Comparison of ENCODE assay signal across 8 mouse cellular contexts in genomic region chr17:12940151-12940805, GRCm38 (mm10). TPM values are rescaled to one million over a fixed set of nuclear protein-coding genes. Genes with fewer than 3 reads are reported as not detected.
DNase-seq lines count a peak whose midpoint lies in the region; ATAC-seq lines count a peak whose summit lies in the region.

Gene Acat3, minus strand, starts transcription at chr17:12940600.

- H3K4me2 ChIP-seq in hindbrain, embryonic 15.5 days = peak within 1 kb of the TSS; percentile 52
- peak within 1 kb of the TSS; percentile 61 for H3K4me2 ChIP-seq in liver, embryonic 11.5 days
- H3K4me2 ChIP-seq in stomach, embryonic 15.5 days = peak within 1 kb of the TSS; percentile 70

- H3K9ac ChIP-seq in hindbrain, embryonic 15.5 days = no peak within 1 kb of the TSS; the same call in 1 of the 2 replicates
- no peak within 1 kb of the TSS for H3K9ac ChIP-seq in liver, embryonic 11.5 days (ENCODE audit: low read depth, low read length)
- no peak within 1 kb of the TSS for H3K9ac ChIP-seq in stomach, embryonic 15.5 days

- no peaks in the 10 kb centered on the region for H3K27me3 ChIP-seq in hindbrain, embryonic 15.5 days
- no peaks in the 10 kb centered on the region for H3K27me3 ChIP-seq in liver, embryonic 11.5 days (replicated peaks; ENCODE audit: control insufficient read depth, insufficient read depth, low read length)
- H3K27me3 ChIP-seq in stomach, embryonic 15.5 days (replicated peaks) = no peaks in the 10 kb centered on the region

- H3K4me3 ChIP-seq in hindbrain, embryonic 15.5 days = peak within 1 kb of the TSS; percentile 22; the same call in 1 of the 2 replicates
- peak within 1 kb of the TSS; percentile 26 for H3K4me3 ChIP-seq in liver, embryonic 11.5 days (ENCODE audit: low read depth, low read length)
- H3K4me3 ChIP-seq in stomach, embryonic 15.5 days (replicated peaks) = peak within 1 kb of the TSS; percentile 38

- no peaks in the 10 kb centered on the region for H3K9me3 ChIP-seq in hindbrain, embryonic 15.5 days
- no peaks in the 10 kb centered on the region for H3K9me3 ChIP-seq in liver, embryonic 11.5 days (ENCODE audit: control insufficient read depth, low read length)
- no peaks in the 10 kb centered on the region for H3K9me3 ChIP-seq in stomach, embryonic 15.5 days

- peak; percentile 17 for DNase-seq in ovary, postnatal 14 days (ENCODE audit: low spot score)
- no peak for DNase-seq in ovary, adult 18-20 months (ENCODE audit: low spot score)
- DNase-seq in embryo, embryonic 10.5 days (ENCODE audit: low spot score) = peak; percentile 14
- no peak for DNase-seq in liver, embryonic 11.5 days (ENCODE audit: low spot score)
- no peak for DNase-seq in layer of hippocampus, adult 18-20 months (ENCODE audit: low spot score in 2 of 2)
- no peak for DNase-seq in left cerebral cortex, postnatal 36 days (ENCODE audit: low spot score in 2 of 2)

- intact Hi-C loops in left cerebral cortex, postnatal 36 days (cut with DNase I) = no loop called here

- ATAC-seq in hindbrain, embryonic 15.5 days (ENCODE audit: low FRiP score, low read depth) = peak; percentile 69; the same call in 1 of the 2 replicates
- peak; percentile 73 for ATAC-seq in liver, embryonic 11.5 days (replicated peaks; ENCODE audit: low FRiP score)
- peak; percentile 76 for ATAC-seq in stomach, embryonic 15.5 days (ENCODE audit: insufficient read depth, low FRiP score, low read depth)

- 17% methylated on average over 27 of the region's 27 CpGs for WGBS in hindbrain, embryonic 15.5 days
- WGBS in liver, embryonic 11.5 days = 12% methylated on average over 27 of the region's 27 CpGs
- WGBS in stomach, embryonic 15.5 days = 8% methylated on average over 27 of the region's 27 CpGs

- 0 out of 2 replicates have a peak, but pooled peaks cover 7% of the 10 kb centered on the region for H3K4me1 ChIP-seq in hindbrain, embryonic 15.5 days (replicated peaks)
- H3K4me1 ChIP-seq in liver, embryonic 11.5 days (replicated peaks; ENCODE audit: control insufficient read depth, insufficient read depth, low read length) = peaks cover 3% of the 10 kb centered on the region
- no peaks in the 10 kb centered on the region; the same call in 1 of the 2 replicates for H3K4me1 ChIP-seq in stomach, embryonic 15.5 days

- H3K27ac ChIP-seq in hindbrain, embryonic 15.5 days (replicated peaks) = no peak within 1 kb of the TSS
- H3K27ac ChIP-seq in liver, embryonic 11.5 days (ENCODE audit: low read depth, low read length) = no peak within 1 kb of the TSS
- H3K27ac ChIP-seq in stomach, embryonic 15.5 days = no peak within 1 kb of the TSS

- peaks cover 29% of the 10 kb centered on the region for H3K36me3 ChIP-seq in hindbrain, embryonic 15.5 days
- H3K36me3 ChIP-seq in liver, embryonic 11.5 days (ENCODE audit: control insufficient read depth, insufficient read depth, low read length) = peaks cover 9% of the 10 kb centered on the region; the same call in 1 of the 2 replicates
- H3K36me3 ChIP-seq in stomach, embryonic 15.5 days = 0 out of 2 replicates have a peak, but pooled peaks cover 8% of the 10 kb centered on the region

RNA-seq across cellular contexts. Expression of gene Acat3, which starts in this region (rescaled TPM):
- polyA plus RNA-seq in hindbrain, embryonic 15.5 days (2015; fragmentation: Nextera tagmentation; extraction: Ambion mirVana) = 0.39 and 1.2 TPM in 2 replicates
- 0.62 and 1.1 TPM in 2 replicates for polyA plus RNA-seq in liver, embryonic 11.5 days (2014; fragmentation: Nextera tagmentation; extraction: Ambion mirVana)
- 1.2 and 1.6 TPM in 2 replicates for polyA plus RNA-seq in stomach, embryonic 15.5 days (2015; fragmentation: Nextera tagmentation; extraction: Ambion mirVana)
- total RNA-seq in layer of hippocampus, adult 18-20 months (2021) = 1 to 10 TPM; 5.8 to 6.5 TPM
- total RNA-seq in left cerebral cortex, postnatal 36 days (2021) = 1 to 10 TPM; 3.9 to 4.3 TPM

Comparison
In these comparisons a context has a peak if more than half of its experiments do, and no peak if none do; other contexts are left out.
1. DNase-seq: peak in ovary, postnatal 14 days (single experiment) and embryo, embryonic 10.5 days (single experiment); none in ovary, adult 18-20 months (single experiment), liver, embryonic 11.5 days (single experiment), layer of hippocampus, adult 18-20 months (0 of 2) and left cerebral cortex, postnatal 36 days (0 of 2).
2. Peak in every context shown above with its lines, with median percentiles within 50 percentile points of each other: ATAC-seq, H3K4me2 ChIP-seq and H3K4me3 ChIP-seq.